Mouse (Mus musculus): ENCODE data around the gene Rnpepl1. TPM values are rescaled to one million over a fixed set of nuclear protein-coding genes. Genes with fewer than 3 reads are reported as not detected.

Gene Rnpepl1
- total RNA-seq, 2 experiments from 2014 or later, result 57.0 to 60.7 TPM

Other genes with a start within 250 kb of the Rnpepl1 start
- 100 to 1,000 TPM; 239 to 251 TPM for gene Gpc1, start 79.1 kb upstream of the Rnpepl1 start, total RNA-seq (2021)
- gene Ankmy1, start 7.9 kb upstream of the Rnpepl1 start, total RNA-seq (2021), result under 1 TPM; 0.14 to 0.22 TPM
- 10 to 100 TPM; 25.7 to 26.0 TPM for gene Dusp28, start 3.8 kb upstream of the Rnpepl1 start, total RNA-seq (2021)
- gene Capn10, start 23.6 kb downstream of the Rnpepl1 start, total RNA-seq (2021), result 1 to 10 TPM; 4.1 to 4.7 TPM
- gene Gpr35, start 40.1 kb downstream of the Rnpepl1 start, total RNA-seq (2021), result under 1 TPM; 0.16 to 0.43 TPM
- not detected for gene Aqp12, start 95.6 kb downstream of the Rnpepl1 start, total RNA-seq (2021)
- 1 to 10 TPM; 1.4 to 5.7 TPM for gene Kif1a, start 191.2 kb downstream of the Rnpepl1 start, total RNA-seq (2021)
- gene Agxt, start 224.5 kb downstream of the Rnpepl1 start, total RNA-seq (2021), result not detected